Mouse (Mus musculus) heart, adult 9 months (tissue): ENCODE results near the gene Magel2.

Source experiments
- DNase-seq, 2 experiments: peaks; one replicate each; pipeline ENCODE4 v3.0.0; 2022; ENCODE audit warnings: low spot score in 2 of 2

Magel2 gene

GRCm38 (mm10) chr7:62376510-62377304 is at the start of gene Magel2:
TSS of gene Magel2 (plus strand) at chr7:62377010.
- DNase-seq = no peak

GRCm38 (mm10) chr7:62345411-62345810 is 31.4 kb upstream of the Magel2 start:
- no peak for DNase-seq

- DNase-seq = no peak
These were observed 30.5 kb upstream of the Magel2 start, which contains the start of gene Ndn for GRCm38 (mm10) chr7:62346269-62346668. TSS of gene Ndn (plus strand) at chr7:62346569.

- peak; percentile 56 to 57 for DNase-seq
These were observed 28.6 kb upstream of the Magel2 start for GRCm38 (mm10) chr7:62348106-62348803.

GRCm38 (mm10) chr7:62348804-62349190 is 28.0 kb upstream of the Magel2 start:
- DNase-seq = no peak

- DNase-seq = no peak
These were observed 25.5 kb upstream of the Magel2 start for GRCm38 (mm10) chr7:62351266-62351665.

- DNase-seq = no peak
These were observed 11.7 kb upstream of the Magel2 start for GRCm38 (mm10) chr7:62365039-62365636.

GRCm38 (mm10) chr7:62366730-62367129 is 10.1 kb upstream of the Magel2 start:
- no peak for DNase-seq

GRCm38 (mm10) chr7:62375658-62376057 is 1.2 kb upstream of the Magel2 start:
- DNase-seq = no peak

- no peak for DNase-seq
These were observed 503 bp downstream of the Magel2 start for GRCm38 (mm10) chr7:62377313-62377712.

GRCm38 (mm10) chr7:62378529-62378928 is 1.7 kb downstream of the Magel2 start:
- no peak for DNase-seq

GRCm38 (mm10) chr7:62382391-62382790 is 5.6 kb downstream of the Magel2 start:
- peak in 1 of 2 experiments; percentile 25 for DNase-seq

- DNase-seq = no peak
These were observed 11.5 kb downstream of the Magel2 start for GRCm38 (mm10) chr7:62388291-62388690.

GRCm38 (mm10) chr7:62392202-62392601 is 15.4 kb downstream of the Magel2 start:
- no peak for DNase-seq

- no peak for DNase-seq
These were observed 29.8 kb downstream of the Magel2 start for GRCm38 (mm10) chr7:62406573-62407050.

GRCm38 (mm10) chr7:62407803-62408202 is 31.0 kb downstream of the Magel2 start:
- DNase-seq = no peak

GRCm38 (mm10) chr7:62415222-62415621 is 38.4 kb downstream of the Magel2 start:
- DNase-seq = no peak

- DNase-seq = no peak
These were observed 39.4 kb downstream of the Magel2 start for GRCm38 (mm10) chr7:62416173-62416572.

- DNase-seq = no peak
These were observed 41.5 kb downstream of the Magel2 start for GRCm38 (mm10) chr7:62418346-62418745.

GRCm38 (mm10) chr7:62419105-62419492 is 42.3 kb downstream of the Magel2 start:
- DNase-seq = no peak

- DNase-seq = peak; percentile 46 to 76
These were observed 42.9 kb downstream of the Magel2 start, which contains the start of gene Mkrn3 for GRCm38 (mm10) chr7:62419493-62420360. TSS of gene Mkrn3 (minus strand) at chr7:62420139.
